Mouse (Mus musculus) left cerebral cortex, adult 8-10 months (tissue): ENCODE measurements around the gene Pgam2. TPM values are rescaled to one million over a fixed set of nuclear protein-coding genes. Genes with fewer than 3 reads are reported as not detected.

Source experiments
- DNase-seq, 2 experiments: peaks; one replicate each; pipeline ENCODE4 v3.0.0; 2022; ENCODE audit warnings: low spot score in 2 of 2
- total RNA-seq, 4 experiments: library from RNA; stranded (reverse); gene quantifications; 2 replicates each; pipeline ENCODE4 v1.2.4; 2022

The Pgam2 gene
- total RNA-seq, 4 experiments from 2014 or later: 8.3 to 11.8 (median 10.7) TPM

- no peak for DNase-seq
Measured at GRCm38 (mm10) chr11:5778481-5778880, 25.1 kb downstream of the Pgam2 start.

- no peak for DNase-seq
Measured at GRCm38 (mm10) chr11:5766019-5766418, 37.5 kb downstream of the Pgam2 start.

GRCm38 (mm10) chr11:5762633-5762982 is 40.9 kb downstream of the Pgam2 start:
- no peak for DNase-seq

GRCm38 (mm10) chr11:5761820-5762632 is 41.5 kb downstream of the Pgam2 start, which contains the start of gene Urgcp:
Gene Urgcp, minus strand, starts transcription at chr11:5762376.
- peak; percentile 83 to 90 for DNase-seq

GRCm38 (mm10) chr11:5753755-5754154 is 49.8 kb downstream of the Pgam2 start:
- no peak for DNase-seq

Other genes with a start within 250 kb of the Pgam2 start
- not detected for gene Ankrd36, start 234.0 kb downstream of the Pgam2 start, total RNA-seq
- gene Mrps24, start 88.1 kb downstream of the Pgam2 start, total RNA-seq: 10 to 100 TPM; 58.0 to 65.8 (median 61.4) TPM
- gene Urgcp, start 41.4 kb downstream of the Pgam2 start, total RNA-seq: 10 to 100 TPM; 71.7 to 74.7 (median 73.3) TPM
- gene Dbnl, start 15.2 kb downstream of the Pgam2 start, total RNA-seq: 10 to 100 TPM; 59.1 to 73.2 (median 66.7) TPM
- 10 to 100 TPM in 3 of 4 experiments, 1 to 10 TPM in 1; 9.8 to 14.5 (median 13.4) TPM for gene Polm, start 34.3 kb upstream of the Pgam2 start, total RNA-seq
- 10 to 100 TPM; 22.3 to 25.7 (median 24.6) TPM for gene Aebp1, start 58.2 kb upstream of the Pgam2 start, total RNA-seq
- 10 to 100 TPM; 22.1 to 26.9 (median 23.4) TPM for gene Pold2, start 74.6 kb upstream of the Pgam2 start, total RNA-seq
- gene Myl7, start 95.0 kb upstream of the Pgam2 start, total RNA-seq: not detected
- 1 to 10 TPM in 3 of 4 experiments, under 1 TPM in 1; 0.81 to 2.3 (median 1.2) TPM for gene Gck, start 146.3 kb upstream of the Pgam2 start, total RNA-seq
- 10 to 100 TPM; 77.3 to 84.9 (median 82.7) TPM for gene Ykt6, start 152.0 kb upstream of the Pgam2 start, total RNA-seq